8 mouse cellular contexts compared by ENCODE assay signal in genomic region chr2:105224134-105224986, GRCm38 (mm10). TPM values are rescaled to one million over a fixed set of nuclear protein-coding genes. Genes with fewer than 3 reads are reported as not detected.
DNase-seq lines count a peak whose midpoint lies in the region; ATAC-seq and TF ChIP-seq lines count a peak whose summit lies in the region.

TSS of gene Them7 (plus strand) at chr2:105224320.

- peak; percentile 53 for ATAC-seq in lung, postnatal 0 days
- ATAC-seq in erythroblast, adult 5-6 weeks (replicated peaks; ENCODE audit: low FRiP score, poor library complexity, severe bottlenecking): 0 out of 2 replicates have a peak, but pooled peaks have one; percentile 51
- peak; percentile 56; the same call in 1 of the 2 replicates for ATAC-seq in hindbrain, embryonic 11.5 days (ENCODE audit: low FRiP score)
- ATAC-seq in limb, embryonic 14.5 days (ENCODE audit: low FRiP score, low read depth): peak; percentile 46; the same call in 1 of the 2 replicates
- no peak for ATAC-seq in neural tube, embryonic 14.5 days (ENCODE audit: low read depth)
- ATAC-seq in activated CD4-positive, CD25-positive, alpha-beta regulatory T cell, adult 4 months: no peak

- 0 out of 2 replicates have a peak, but pooled peaks cover 3% of the 10 kb centered on the region for H3K4me1 ChIP-seq in lung, postnatal 0 days (ENCODE audit: insufficient read depth, low read depth, low read length)
- peaks cover 4% of the 10 kb centered on the region; the same call in 1 of the 2 replicates for H3K4me1 ChIP-seq in hindbrain, embryonic 11.5 days (replicated peaks; ENCODE audit: control insufficient read depth, insufficient read depth, low read length)
- peaks cover 28% of the 10 kb centered on the region for H3K4me1 ChIP-seq in limb, embryonic 14.5 days (ENCODE audit: control insufficient read depth, insufficient read depth, low read length)
- H3K4me1 ChIP-seq in neural tube, embryonic 14.5 days (ENCODE audit: control insufficient read depth, insufficient read depth, low read length): no peaks in the 10 kb centered on the region

- no peak within 1 kb of the TSS for H3K9ac ChIP-seq in lung, postnatal 0 days (replicated peaks; ENCODE audit: low read depth)
- H3K9ac ChIP-seq in hindbrain, embryonic 11.5 days (ENCODE audit: low read depth, low read length): peak within 1 kb of the TSS; percentile 44
- peak within 1 kb of the TSS; percentile 40; the same call in 1 of the 2 replicates for H3K9ac ChIP-seq in limb, embryonic 14.5 days (ENCODE audit: low read depth, low read length, severe bottlenecking)
- peak within 1 kb of the TSS; percentile 21; the same call in 1 of the 2 replicates for H3K9ac ChIP-seq in neural tube, embryonic 14.5 days (replicated peaks; ENCODE audit: low read depth, low read length)

- no peak for TF ChIP-seq EP300 in lung, postnatal 0 days (IDR thresholded peaks at IDR 0.05)

- peak within 1 kb of the TSS; percentile 23 for H3K4me3 ChIP-seq in lung, postnatal 0 days (ENCODE audit: low read depth, low read length)
- peak within 1 kb of the TSS; percentile 28 for H3K4me3 ChIP-seq in hindbrain, embryonic 11.5 days (ENCODE audit: low read depth, low read length)
- peak within 1 kb of the TSS; percentile 36 for H3K4me3 ChIP-seq in limb, embryonic 14.5 days (replicated peaks; ENCODE audit: low read length)
- H3K4me3 ChIP-seq in neural tube, embryonic 14.5 days (ENCODE audit: low read depth, low read length): peak within 1 kb of the TSS; percentile 22

- H3K27ac ChIP-seq in lung, postnatal 0 days (ENCODE audit: low read length): no peak within 1 kb of the TSS
- no peak within 1 kb of the TSS for H3K27ac ChIP-seq in hindbrain, embryonic 11.5 days (ENCODE audit: low read depth, low read length)
- H3K27ac ChIP-seq in limb, embryonic 14.5 days (replicated peaks; ENCODE audit: low read depth, low read length): no peak within 1 kb of the TSS
- no peak within 1 kb of the TSS for H3K27ac ChIP-seq in neural tube, embryonic 14.5 days (ENCODE audit: low read depth, low read length)

- TF ChIP-seq CTCF in lung, postnatal 0 days (IDR thresholded peaks at IDR 0.05): no peak

- H3K27me3 ChIP-seq in lung, postnatal 0 days (replicated peaks; ENCODE audit: insufficient read depth, low read length): no peaks in the 10 kb centered on the region
- H3K27me3 ChIP-seq in hindbrain, embryonic 11.5 days (ENCODE audit: control insufficient read depth, insufficient read depth, low read length): peaks cover 8% of the 10 kb centered on the region; the same call in 1 of the 2 replicates
- 0 out of 2 replicates have a peak, but pooled peaks cover 6% of the 10 kb centered on the region for H3K27me3 ChIP-seq in limb, embryonic 14.5 days (ENCODE audit: control insufficient read depth, insufficient read depth, low read length)
- H3K27me3 ChIP-seq in neural tube, embryonic 14.5 days (ENCODE audit: control insufficient read depth, insufficient read depth, low read length): peaks cover 8% of the 10 kb centered on the region; the same call in 1 of the 2 replicates

- 7% methylated on average over 38 of the region's 38 CpGs for WGBS in lung, postnatal 0 days
- WGBS in hindbrain, embryonic 11.5 days: 2% methylated on average over 38 of the region's 38 CpGs
- under 1% methylated on average over 37 of the region's 38 CpGs for WGBS in limb, embryonic 14.5 days
- WGBS in neural tube, embryonic 14.5 days: 3% methylated on average over 38 of the region's 38 CpGs

- no peak for DNase-seq in lung, postnatal 0 days (ENCODE audit: low spot score)
- DNase-seq in lung, postnatal 25 days (ENCODE audit: low spot score): no peak
- DNase-seq in hindbrain, embryonic 11.5 days (ENCODE audit: low spot score): peak; percentile 44
- peak; percentile 50 for DNase-seq in limb, embryonic 14.5 days (ENCODE audit: low spot score)
- no peak for DNase-seq in right cerebral cortex, postnatal 36 days (ENCODE audit: low spot score in 2 of 2)

- H3K9me3 ChIP-seq in lung, postnatal 0 days (ENCODE audit: low read length): no peaks in the 10 kb centered on the region
- H3K9me3 ChIP-seq in hindbrain, embryonic 11.5 days (ENCODE audit: control insufficient read depth, low read length): no peaks in the 10 kb centered on the region
- H3K9me3 ChIP-seq in limb, embryonic 14.5 days (ENCODE audit: control insufficient read depth, low read length): no peaks in the 10 kb centered on the region
- no peaks in the 10 kb centered on the region for H3K9me3 ChIP-seq in neural tube, embryonic 14.5 days (ENCODE audit: control insufficient read depth, low read length)

- H3K4me2 ChIP-seq in lung, postnatal 0 days (replicated peaks; ENCODE audit: low read depth, low read length): peak within 1 kb of the TSS; percentile 56
- H3K4me2 ChIP-seq in hindbrain, embryonic 11.5 days (replicated peaks; ENCODE audit: low read depth, low read length): peak within 1 kb of the TSS; percentile 67
- peak within 1 kb of the TSS; percentile 71 for H3K4me2 ChIP-seq in limb, embryonic 14.5 days (replicated peaks; ENCODE audit: low read depth, low read length, severe bottlenecking)
- peak within 1 kb of the TSS; percentile 54 for H3K4me2 ChIP-seq in neural tube, embryonic 14.5 days (ENCODE audit: low read depth, low read length)

- H3K36me3 ChIP-seq in lung, postnatal 0 days (ENCODE audit: insufficient read depth, low read length): no peaks in the 10 kb centered on the region
- no peaks in the 10 kb centered on the region for H3K36me3 ChIP-seq in hindbrain, embryonic 11.5 days (ENCODE audit: control insufficient read depth, insufficient read depth, low read length)
- H3K36me3 ChIP-seq in limb, embryonic 14.5 days (ENCODE audit: control insufficient read depth, insufficient read depth, low read length): no peaks in the 10 kb centered on the region
- H3K36me3 ChIP-seq in neural tube, embryonic 14.5 days (ENCODE audit: control insufficient read depth, insufficient read depth, low read length): no peaks in the 10 kb centered on the region

- TF ChIP-seq POLR2A in limb, embryonic 14.5 days (IDR thresholded peaks at IDR 0.05; ENCODE audit: borderline replicate concordance, extremely low read depth, insufficient read depth, insufficient read length): no peak

RNA-seq across cellular contexts. Expression of gene Them7, which starts in this region (rescaled TPM):
- not detected in 2 replicates for polyA plus RNA-seq in lung, postnatal 0 days (2015; fragmentation: Nextera tagmentation; extraction: Ambion mirVana)
- 2.9 TPM in 1 of 2 replicates, not detected in the other for total RNA-seq in erythroblast, adult 5-6 weeks (2015; ENCODE audit: low replicate concordance)
- not detected in 2 replicates for total RNA-seq in erythroblast, adult 5-6 weeks (2017; ENCODE audit: low replicate concordance)
- polyA plus RNA-seq in hindbrain, embryonic 11.5 days (2014; fragmentation: Nextera tagmentation; extraction: Ambion mirVana): 0.15 and 0.17 TPM in 2 replicates
- polyA plus RNA-seq in limb, embryonic 14.5 days (2012; rRNA removed): 0.51 and 0.63 TPM in 2 replicates
- 0.94 and 1.1 TPM in 2 replicates for polyA plus RNA-seq in limb, embryonic 14.5 days (2014; fragmentation: Nextera tagmentation; extraction: Ambion mirVana)
- polyA plus RNA-seq in neural tube, embryonic 14.5 days (2014; fragmentation: Nextera tagmentation; extraction: Ambion mirVana): 0.20 TPM in 1 of 2 replicates, not detected in the other
- polyA plus RNA-seq in activated CD4-positive, CD25-positive, alpha-beta regulatory T cell, adult 4 months (2017; shearing (Covaris generic)): not detected

Comparison
In these comparisons a context has a peak if more than half of its experiments do, and no peak if none do; other contexts are left out.
1. Peak in ATAC-seq, H3K4me3 ChIP-seq and H3K4me2 ChIP-seq in lung, postnatal 0 days; RNA of the gene not detected or under 1 TPM.
2. Peak in DNase-seq, ATAC-seq, H3K4me3 ChIP-seq, H3K9ac ChIP-seq and H3K4me2 ChIP-seq in hindbrain, embryonic 11.5 days; RNA of the gene not detected or under 1 TPM.
3. ATAC-seq: peak in erythroblast, adult 5-6 weeks (single experiment) and limb, embryonic 14.5 days (single experiment); none in neural tube, embryonic 14.5 days (single experiment) and activated CD4-positive, CD25-positive, alpha-beta regulatory T cell, adult 4 months (single experiment).
4. Peak in every context shown above with its lines, with median percentiles within 50 percentile points of each other: H3K4me2 ChIP-seq and H3K4me3 ChIP-seq.